Mouse (Mus musculus) ES-E14 (cell line): ENCODE results near the gene Msgn1. TPM values are rescaled to one million over a fixed set of nuclear protein-coding genes. Genes with fewer than 3 reads are reported as not detected.

Experiments
- DNase-seq: peaks from one replicate; pipeline ENCODE4 v3.0.0-alpha.2; 2013; ENCODE audit warnings: low read depth, low spot score
- H3K27ac ChIP-seq: 2 replicates; pipeline ENCODE4 v1.5.1; 2012; ENCODE audit warnings: low read depth, mild to moderate bottlenecking, low read length, moderate library complexity, mixed read lengths; ENCODE audit not compliant: poor library complexity, insufficient read depth, severe bottlenecking
- H3K36me3 ChIP-seq: 2 replicates; pipeline ENCODE4 v1.6.1; 2012; ENCODE audit warnings: mild to moderate bottlenecking, low read length, moderate library complexity, mixed read lengths; ENCODE audit not compliant: control insufficient read depth, poor library complexity, insufficient read depth, severe bottlenecking
- H3K4me1 ChIP-seq, 2 experiments: fragments of 150-350 bp in 1 of 2; sonication (generic) in 1 of 2; 2 replicates each; pipeline ENCODE4 v1.6.1; 2012; ENCODE audit warnings: low read length in 2 of 2, mild to moderate bottlenecking in 1 of 2, mixed read lengths in 1 of 2; ENCODE audit not compliant: control insufficient read depth in 2 of 2, insufficient read depth in 2 of 2, poor library complexity in 1 of 2
- H3K4me3 ChIP-seq, 2 experiments: fragments of 150-350 bp in 1 of 2; sonication (generic) in 1 of 2; 2 replicates each; pipeline ENCODE4 v1.5.1; 2012; ENCODE audit warnings: low read length in 2 of 2, low read depth in 1 of 2, mild to moderate bottlenecking in 1 of 2, mixed read lengths in 1 of 2; ENCODE audit not compliant: insufficient read depth in 1 of 2, poor library complexity in 1 of 2, severe bottlenecking in 1 of 2
- H3K9ac ChIP-seq: 2 replicates; pipeline ENCODE4 v1.6.1; 2012; ENCODE audit warnings: low read depth, mild to moderate bottlenecking, low read length, mixed read lengths; ENCODE audit not compliant: poor library complexity, insufficient read depth, severe bottlenecking
- H3K9me3 ChIP-seq: fragments of 150-350 bp; sonication (generic); 2 replicates; pipeline ENCODE4 v1.6.1; 2012; ENCODE audit warnings: low read depth, mild to moderate bottlenecking, low read length; ENCODE audit not compliant: control insufficient read depth, insufficient read depth
- CHD2 ChIP-seq: IDR thresholded peaks from 2 replicates; pipeline ENCODE4 v1.6.1; 2014; ENCODE audit warnings: mild to moderate bottlenecking, low read depth, low read length, inconsistent platforms
- HCFC1 ChIP-seq: IDR thresholded peaks from 2 replicates; pipeline ENCODE4 v1.6.1; 2012; ENCODE audit warnings: low read length, inconsistent platforms, borderline replicate concordance; ENCODE audit not compliant: insufficient read depth
- MAFK ChIP-seq: IDR thresholded peaks from 2 replicates; pipeline ENCODE4 v1.6.1; 2014; ENCODE audit warnings: mild to moderate bottlenecking, low read depth, low read length, inconsistent platforms; ENCODE audit not compliant: insufficient read depth
- ZC3H11A ChIP-seq: IDR thresholded peaks from 2 replicates; pipeline ENCODE4 v1.6.1; 2012; ENCODE audit warnings: low read depth, mild to moderate bottlenecking, inconsistent platforms, low read length, borderline replicate concordance
- ZNF384 ChIP-seq: IDR thresholded peaks from 2 replicates; pipeline ENCODE4 v1.6.1; 2012; ENCODE audit warnings: low read depth, low read length, inconsistent platforms
- in situ Hi-C, 2 experiments: fragments of 600-800 bp; cut with MboI; formaldehyde crosslinking; loops; one replicate each; pipeline ENCODE4 v1.15.1; 2025; ENCODE audit warnings: low sequenced_read_pairs in 2 of 2, inconsistent platforms in 1 of 2; ENCODE audit not compliant: unreplicated experiment in 2 of 2
- total RNA-seq: library from RNA; depleted of rRNA; stranded (reverse); fragments of 300-350 nt; gene quantifications from 2 replicates; pipeline ENCODE4 v1.2.3, GENCODE M21; 2012

Gene Msgn1
- total RNA-seq, 1 experiment = not detected

DNA sequence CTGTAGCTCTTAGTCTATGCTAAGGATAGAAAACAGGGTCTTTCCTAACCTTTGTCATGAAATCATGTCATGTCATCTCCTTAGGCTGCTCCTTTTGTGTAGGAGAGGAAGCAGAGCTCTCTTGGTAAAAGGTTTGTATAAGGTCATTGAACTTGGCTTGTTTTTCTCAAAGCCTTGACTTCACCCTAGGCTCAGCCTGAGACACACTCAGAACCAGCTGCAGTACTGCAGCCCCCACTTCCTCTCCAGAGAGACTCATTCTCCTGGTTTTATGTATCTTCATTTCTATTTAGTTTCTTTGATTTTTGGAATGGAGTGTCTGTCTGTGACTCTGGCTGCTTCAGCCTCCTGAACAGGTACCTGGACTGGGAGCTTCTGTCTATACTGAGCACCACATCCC lies 6.0 kb upstream of the Msgn1 start:
- TF ChIP-seq HCFC1 (no peak), MAFK (no peak), CHD2 (no peak), ZNF384 (no peak), ZC3H11A (no peak)
- in situ Hi-C loops = no loop called here

DNA sequence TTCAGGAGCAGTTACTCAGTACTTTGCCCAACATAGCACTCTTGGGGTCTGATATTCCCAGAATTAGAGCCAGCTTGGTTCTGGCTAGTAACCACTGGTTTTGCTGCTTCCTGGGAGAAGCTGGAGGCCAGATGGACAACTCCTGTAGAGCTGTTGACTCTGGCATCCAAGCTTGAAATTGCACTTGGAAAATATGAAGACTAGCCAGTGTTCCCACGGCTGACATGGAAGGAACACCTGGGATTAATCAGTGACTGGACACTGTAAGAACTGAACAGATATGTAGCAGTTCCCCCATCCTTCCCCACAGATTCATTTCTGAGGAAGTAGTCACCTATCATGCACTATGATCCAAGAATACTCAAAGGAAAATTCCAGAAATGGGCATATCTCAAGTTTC lies 4.1 kb upstream of the Msgn1 start:
- H3K9ac ChIP-seq = no peak overlapping the region
- H3K9me3 ChIP-seq = no peaks in the 10 kb centered on the region
- H3K36me3 ChIP-seq = no peaks in the 10 kb centered on the region
- in situ Hi-C loops = no loop called here
- DNase-seq = no peak
- H3K4me1 ChIP-seq = no peaks in the 10 kb centered on the region; a peak in 1 of 4 replicates
- H3K27ac ChIP-seq = no peak overlapping the region
- H3K4me3 ChIP-seq = no peak overlapping the region
- no peak for TF ChIP-seq MAFK
- TF ChIP-seq ZNF384 = no peak
- no peak for TF ChIP-seq CHD2
- no peak for TF ChIP-seq HCFC1
- TF ChIP-seq ZC3H11A = no peak

More for the DNA sequence above, 6.0 kb upstream of the Msgn1 start:
- no peak for DNase-seq
- H3K9me3 ChIP-seq = no peaks in the 10 kb centered on the region
- H3K27ac ChIP-seq = no peak overlapping the region
- H3K36me3 ChIP-seq = no peaks in the 10 kb centered on the region
- no peak overlapping the region for H3K9ac ChIP-seq
- no peaks in the 10 kb centered on the region for H3K4me1 ChIP-seq
- no peak overlapping the region for H3K4me3 ChIP-seq

DNA sequence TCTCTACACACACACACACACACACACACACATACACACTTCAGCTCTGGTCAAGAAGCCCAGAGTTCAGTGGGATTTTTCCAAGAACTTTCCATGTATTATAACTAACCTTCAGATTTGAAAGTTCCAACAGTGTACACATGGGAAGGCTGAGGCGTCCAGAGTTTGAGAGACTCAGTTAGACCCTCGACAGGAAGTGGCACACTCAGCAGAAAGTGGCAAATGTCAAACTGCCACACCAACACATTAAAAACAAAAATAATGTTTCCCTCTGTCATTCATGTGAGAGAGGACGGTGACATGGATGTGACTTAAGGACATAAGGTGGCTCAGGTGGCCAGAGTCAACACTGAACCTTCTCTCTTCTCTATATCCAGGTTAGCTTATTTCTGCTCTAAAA lies 1.6 kb upstream of the Msgn1 start:
- Histone ChIP-seq H3K9me3 (no peaks in the 10 kb centered on the region), H3K4me1 (no peaks in the 10 kb centered on the region; a peak in 1 of 4 replicates), H3K9ac (no peak overlapping the region), H3K4me3 (no peak overlapping the region), H3K36me3 (no peaks in the 10 kb centered on the region), H3K27ac (no peak overlapping the region)
- TF ChIP-seq CHD2 (no peak), MAFK (no peak), HCFC1 (no peak), ZC3H11A (no peak), ZNF384 (no peak)
- DNase-seq = no peak
- in situ Hi-C loops = no loop called here

DNA sequence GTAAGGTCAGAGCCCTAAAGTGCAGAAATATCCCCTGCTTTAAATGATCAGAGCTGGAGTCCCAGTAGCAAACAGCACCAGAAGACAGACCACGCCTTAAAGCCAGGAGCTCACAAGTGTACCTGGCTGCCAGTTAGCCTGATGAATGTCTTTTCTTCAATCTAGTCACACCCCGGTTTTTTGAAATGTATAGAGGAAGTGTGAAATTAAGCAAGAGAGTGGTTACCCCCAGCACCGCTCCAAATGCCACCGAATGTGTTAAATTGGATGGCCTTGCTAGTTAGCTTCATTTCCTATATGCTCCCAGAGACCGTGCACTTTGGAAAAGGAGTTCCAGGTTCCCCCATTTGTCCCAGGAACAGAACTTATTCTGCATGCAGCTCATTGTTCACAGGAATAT lies 864 bp upstream of the Msgn1 start:
- in situ Hi-C loops = no loop called here
- no peaks in the 10 kb centered on the region for H3K9me3 ChIP-seq
- no peak overlapping the region for H3K4me3 ChIP-seq
- DNase-seq = no peak
- TF ChIP-seq MAFK = no peak
- no peak for TF ChIP-seq HCFC1
- TF ChIP-seq CHD2 = no peak
- no peak for TF ChIP-seq ZC3H11A
- no peak for TF ChIP-seq ZNF384
- no peaks in the 10 kb centered on the region for H3K36me3 ChIP-seq
- H3K4me1 ChIP-seq = no peaks in the 10 kb centered on the region; a peak in 1 of 4 replicates
- H3K27ac ChIP-seq = no peak overlapping the region
- H3K9ac ChIP-seq = no peak overlapping the region

DNA sequence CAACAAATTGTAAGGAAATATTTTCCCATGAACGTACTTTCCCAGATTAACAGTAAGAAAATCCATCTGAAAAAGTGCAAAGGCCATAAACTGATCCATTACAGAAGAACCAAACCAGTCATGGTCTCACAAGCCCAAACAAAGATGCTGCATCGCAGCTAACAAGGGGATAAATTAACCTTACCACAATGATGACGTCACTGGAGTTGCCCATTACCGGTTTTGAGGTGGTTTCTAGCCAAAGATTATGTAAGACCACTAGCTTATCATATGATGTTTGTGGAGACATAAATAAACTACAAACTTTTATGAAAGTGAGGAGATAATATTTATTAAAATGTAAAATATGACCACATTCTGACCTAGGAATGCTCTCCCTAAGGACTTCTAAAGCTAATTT lies 2.5 kb downstream of the Msgn1 start:
- no peak for TF ChIP-seq CHD2
- TF ChIP-seq ZC3H11A = no peak
- TF ChIP-seq ZNF384 = no peak
- TF ChIP-seq HCFC1 = no peak
- no peak for TF ChIP-seq MAFK
- no peak for DNase-seq
- Histone ChIP-seq H3K4me3 (no peak overlapping the region), H3K9me3 (no peaks in the 10 kb centered on the region), H3K27ac (no peak overlapping the region), H3K9ac (no peak overlapping the region), H3K36me3 (no peaks in the 10 kb centered on the region), H3K4me1 (peaks cover 0 to 3% of the 10 kb centered on the region in 2 experiments; a peak in 1 of 4 replicates)
- in situ Hi-C loops = no loop called here
